Mouse (Mus musculus) CH12.LX (cell line): Measurements from ENCODE around the gene Foxc2.

Source experiments
- CTCF ChIP-seq, 2 experiments: IDR thresholded peaks in 1 of 2; conservative IDR thresholded peaks in 1 of 2; 2 replicates each; pipeline ENCODE4 v1.5.1; 2011 to 2012; ENCODE audit warnings: low read depth in 2 of 2, low read length in 2 of 2, improper control_type of control experiment in 1 of 2, inconsistent platforms in 1 of 2, mild to moderate bottlenecking in 1 of 2, moderate library complexity in 1 of 2
- EP300 ChIP-seq: IDR thresholded peaks from 2 replicates; pipeline ENCODE4 v1.6.1; 2011; ENCODE audit warnings: low read length, improper control_type of control experiment
- HCFC1 ChIP-seq: IDR thresholded peaks from 2 replicates; pipeline ENCODE4 v1.6.1; 2012; ENCODE audit warnings: low read depth, mild to moderate bottlenecking, inconsistent platforms, low read length, improper control_type of control experiment
- KAT2A ChIP-seq: IDR thresholded peaks from 2 replicates; pipeline ENCODE4 v1.6.1; 2012; ENCODE audit warnings: low read length, improper control_type of control experiment, inconsistent platforms; ENCODE audit not compliant: insufficient replicate concordance
- TBP ChIP-seq: conservative IDR thresholded peaks from 2 replicates; pipeline ENCODE4 v1.6.1; 2011; ENCODE audit warnings: low read depth, low read length, improper control_type of control experiment
- USF1 ChIP-seq: IDR thresholded peaks from 2 replicates; pipeline ENCODE4 v1.6.1; 2014; ENCODE audit warnings: low read depth, mild to moderate bottlenecking, inconsistent platforms, low read length, improper control_type of control experiment

DNA sequence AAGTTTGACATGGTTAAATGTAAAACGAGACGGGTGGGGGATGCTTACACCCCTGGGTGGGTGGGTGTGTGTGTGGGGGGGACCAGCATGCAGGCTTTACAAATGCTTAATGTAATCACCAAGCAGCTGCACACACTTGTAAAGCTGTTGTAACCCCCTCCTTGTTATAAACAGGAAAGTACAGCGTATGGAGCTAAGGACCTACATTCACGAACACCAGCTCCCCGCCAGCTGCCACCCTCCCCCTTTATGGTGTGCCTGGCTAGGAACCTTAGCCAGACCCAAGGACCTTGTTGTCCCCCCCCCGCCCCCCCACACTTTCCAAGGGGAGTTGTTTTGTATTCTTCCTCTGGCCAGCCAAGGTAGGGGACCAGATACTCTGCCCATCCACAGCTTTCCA lies 10.7 kb downstream of the Foxc2 start:
- TF ChIP-seq CTCF (conservative IDR thresholded peaks at IDR 0.05 in 1 of 2, IDR thresholded peaks at IDR 0.05 in 1 of 2; ENCODE audit: low read depth in 2 of 2, low read length in 2 of 2) (no peak), EP300 (no peak), TBP (no peak), KAT2A (no peak), USF1 (no peak), HCFC1 (no peak)
